Mouse (Mus musculus) MEL (cell line): ENCODE measurements around the gene Cttn.

Source experiments
- CTCF ChIP-seq, 3 experiments: IDR thresholded peaks in 2 of 3; conservative IDR thresholded peaks in 1 of 3; 2 replicates each; pipeline ENCODE4 v1.5.1; 2011 to 2012; ENCODE audit warnings: low read length in 3 of 3, low read depth in 2 of 3, mild to moderate bottlenecking in 2 of 3, improper control_type of control experiment in 1 of 3, inconsistent platforms in 1 of 3, mixed read lengths in 1 of 3, moderate library complexity in 1 of 3; ENCODE audit not compliant: control insufficient read depth in 1 of 3, insufficient read depth in 1 of 3, poor library complexity in 1 of 3, severe bottlenecking in 1 of 3
- GATA1 ChIP-seq: IDR thresholded peaks from 2 replicates; pipeline ENCODE4 v1.6.1; 2011; ENCODE audit warnings: low read depth, low read length, improper control_type of control experiment
- MAZ ChIP-seq: IDR thresholded peaks from 2 replicates; pipeline ENCODE4 v1.6.1; 2012; ENCODE audit warnings: low read depth, mild to moderate bottlenecking, inconsistent platforms, low read length, improper control_type of control experiment
- NRF1 ChIP-seq: IDR thresholded peaks from 2 replicates; pipeline ENCODE4 v1.6.1; 2014; ENCODE audit warnings: low read depth, mild to moderate bottlenecking, inconsistent platforms, low read length, improper control_type of control experiment, moderate library complexity; ENCODE audit not compliant: poor library complexity, insufficient read depth, severe bottlenecking
- ZNF384 ChIP-seq: IDR thresholded peaks from 2 replicates; pipeline ENCODE4 v1.6.1; 2012; ENCODE audit warnings: low read depth, mild to moderate bottlenecking, inconsistent platforms, low read length, improper control_type of control experiment

GRCm38 (mm10) chr7:144462577-144462976, 8.2 kb downstream of the Cttn start:
- TF ChIP-seq MAZ (no peak), ZNF384 (peak; percentile 61; the same call in 1 of the 2 replicates), CTCF (IDR thresholded peaks at IDR 0.05 in 2 of 3, conservative IDR thresholded peaks at IDR 0.05 in 1 of 3; ENCODE audit: control insufficient read depth in 1 of 3, insufficient read depth in 1 of 3, low read depth in 2 of 3, low read length in 3 of 3, poor library complexity in 1 of 3, severe bottlenecking in 1 of 3) (no peak), GATA1 (no peak), NRF1 (no peak)
